Mouse (Mus musculus) embryonic facial prominence, embryonic 12.5 days (tissue): ENCODE measurements around the gene Gm45015. TPM values are rescaled to one million over a fixed set of nuclear protein-coding genes. Genes with fewer than 3 reads are reported as not detected.
"Not testable (repeated sequence)": the region's sequence is repeated elsewhere in the genome, so short reads cannot be mapped to it uniquely, and the experiment has no call there.

Source experiments
- ATAC-seq: fragments of 200-750 bp; cut with Nextera tagmentation; 2 replicates; pipeline ENCODE4 v1.8.0; 2017; ENCODE audit not compliant: insufficient number of reproducible peaks, insufficient read depth, low FRiP score, low TSS enrichment
- H3K27ac ChIP-seq: fragments of 300-500 bp; sonication (generic); 2 replicates; pipeline ENCODE4 v1.5.1; 2016; ENCODE audit warnings: mild to moderate bottlenecking
- H3K27me3 ChIP-seq: fragments of 300-500 bp; sonication (generic); 2 replicates; pipeline ENCODE4 v1.6.1; 2016; ENCODE audit warnings: mild to moderate bottlenecking, moderate library complexity
- H3K36me3 ChIP-seq: fragments of 300-500 bp; sonication (generic); 2 replicates; pipeline ENCODE4 v1.6.1; 2016; ENCODE audit warnings: mild to moderate bottlenecking
- H3K4me1 ChIP-seq: fragments of 300-500 bp; sonication (generic); 2 replicates; pipeline ENCODE4 v1.6.1; 2016
- H3K4me2 ChIP-seq: fragments of 300-500 bp; sonication (generic); replicated peaks from 2 replicates; pipeline ENCODE4 v1.6.1; 2016; ENCODE audit warnings: mild to moderate bottlenecking, moderate library complexity
- H3K4me3 ChIP-seq: fragments of 300-500 bp; sonication (generic); 2 replicates; pipeline ENCODE4 v1.5.1; 2016; ENCODE audit warnings: mild to moderate bottlenecking
- H3K9ac ChIP-seq: fragments of 300-500 bp; sonication (generic); 2 replicates; pipeline ENCODE4 v1.6.1; 2016; ENCODE audit warnings: mild to moderate bottlenecking, moderate library complexity
- H3K9me3 ChIP-seq: fragments of 300-500 bp; sonication (generic); 2 replicates; pipeline ENCODE4 v1.6.1; 2016; ENCODE audit warnings: mild to moderate bottlenecking, moderate library complexity
- WGBS: fragments of 180-500 bp; shearing (Covaris S2); methylation state at CpG from one replicate; pipeline ENCODE4 v1.1.7; 2016; 5-methylcytosine and 5-hydroxymethylcytosine counted together
- polyA plus RNA-seq: library from polyadenylated mRNA; unstranded; fragments of >200 nt; fragmentation: Nextera tagmentation; extraction: Ambion mirVana; gene quantifications from 2 replicates; pipeline ENCODE4 v1.2.1, GENCODE M21; 2016

Gene Gm45015
- polyA plus RNA-seq, 1 experiment from 2014 or later, result not detected

DNA sequence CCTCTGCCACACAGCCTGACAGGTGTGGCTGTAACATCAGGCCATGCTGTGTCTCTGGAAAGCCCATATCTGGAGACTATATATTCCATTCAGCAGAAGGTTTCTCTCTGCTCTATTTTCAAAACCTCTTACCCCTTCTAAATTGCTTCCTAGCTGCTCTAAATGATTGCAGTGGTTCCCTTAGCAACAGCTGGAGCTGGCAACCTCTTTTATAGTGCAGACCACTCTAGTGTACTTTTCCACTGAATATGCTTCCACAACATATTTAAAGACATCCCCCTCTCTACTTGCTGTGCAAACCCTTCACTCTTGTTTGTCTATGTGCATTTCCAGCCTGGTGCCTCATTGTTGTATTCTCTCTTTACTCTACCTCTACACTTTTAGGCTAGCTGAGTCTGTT lies 3.1 kb downstream of the Gm45015 start:
- H3K9me3 ChIP-seq, result no peaks in the 10 kb centered on the region
- no peak for ATAC-seq
- no peaks in the 10 kb centered on the region for H3K27me3 ChIP-seq
- H3K36me3 ChIP-seq, result no peaks in the 10 kb centered on the region
- no peak overlapping the region for H3K9ac ChIP-seq
- no peak overlapping the region for H3K4me2 ChIP-seq
- H3K4me1 ChIP-seq, result no peaks in the 10 kb centered on the region
- H3K27ac ChIP-seq, result no peak overlapping the region
- H3K4me3 ChIP-seq, result no peak overlapping the region

GRCm38 (mm10) chrX:73327215-73327614 lies 9.4 kb downstream of the Gm45015 start:
- H3K4me1 ChIP-seq, result no peaks in the 10 kb centered on the region
- H3K9ac ChIP-seq, result no peak overlapping the region
- H3K36me3 ChIP-seq, result no peaks in the 10 kb centered on the region
- no peaks in the 10 kb centered on the region for H3K9me3 ChIP-seq
- no peak overlapping the region for H3K4me3 ChIP-seq
- H3K4me2 ChIP-seq, result no peak overlapping the region
- no peak overlapping the region for H3K27ac ChIP-seq
- 79% methylated on average over 2 of the region's 2 CpGs for WGBS
- H3K27me3 ChIP-seq, result no peaks in the 10 kb centered on the region
- no peak for ATAC-seq

DNA sequence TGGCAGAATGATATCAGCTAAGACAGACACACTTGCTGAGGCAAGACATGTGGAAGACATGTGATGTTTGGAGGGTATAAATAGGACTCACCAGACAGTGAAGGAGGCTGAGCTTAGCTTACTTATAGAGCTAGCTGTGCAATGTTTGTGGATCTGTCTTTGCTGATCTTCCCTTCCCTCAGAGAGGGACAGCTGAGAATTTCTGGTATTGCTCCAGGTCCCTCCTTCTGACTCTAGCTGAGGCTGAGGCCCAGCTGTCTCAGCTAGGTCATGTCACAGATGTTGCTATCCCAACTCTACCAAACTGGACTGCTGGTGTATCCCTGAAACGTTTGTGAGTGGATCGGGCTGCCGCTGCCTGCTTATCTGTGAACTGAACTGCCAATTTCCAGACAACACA lies 15.6 kb downstream of the Gm45015 start:
- Histone ChIP-seq H3K4me1 (no peaks in the 10 kb centered on the region), H3K9me3 (no peaks in the 10 kb centered on the region), H3K36me3 (no peaks in the 10 kb centered on the region), H3K9ac (no peak overlapping the region), H3K27me3 (no peaks in the 10 kb centered on the region), H3K27ac (no peak overlapping the region), H3K4me3 (no peak overlapping the region), H3K4me2 (no peak overlapping the region)
- WGBS, result 59% methylated on average over 3 of the region's 3 CpGs
- ATAC-seq, result no peak

- Histone ChIP-seq H3K27me3 (no peaks in the 10 kb centered on the region), H3K36me3 (no peaks in the 10 kb centered on the region), H3K27ac (no peak overlapping the region), H3K9ac (no peak overlapping the region), H3K4me3 (no peak overlapping the region), H3K9me3 (no peaks in the 10 kb centered on the region), H3K4me1 (no peaks in the 10 kb centered on the region), H3K4me2 (no peak overlapping the region)
- WGBS, result 35% methylated on average over 3 of the region's 3 CpGs
- ATAC-seq, result no peak
Observed at GRCm38 (mm10) chrX:73312522-73312921, 24.1 kb downstream of the Gm45015 start.

- H3K36me3 ChIP-seq, H3K27me3 ChIP-seq, ATAC-seq, H3K4me1 ChIP-seq, H3K4me2 ChIP-seq, H3K27ac ChIP-seq, H3K9me3 ChIP-seq, H3K9ac ChIP-seq, H3K4me3 ChIP-seq: not testable (repeated sequence)
- 67% methylated on average over 5 of the region's 10 CpGs for WGBS
Observed at GRCm38 (mm10) chrX:73295745-73296144, 40.9 kb downstream of the Gm45015 start.

DNA sequence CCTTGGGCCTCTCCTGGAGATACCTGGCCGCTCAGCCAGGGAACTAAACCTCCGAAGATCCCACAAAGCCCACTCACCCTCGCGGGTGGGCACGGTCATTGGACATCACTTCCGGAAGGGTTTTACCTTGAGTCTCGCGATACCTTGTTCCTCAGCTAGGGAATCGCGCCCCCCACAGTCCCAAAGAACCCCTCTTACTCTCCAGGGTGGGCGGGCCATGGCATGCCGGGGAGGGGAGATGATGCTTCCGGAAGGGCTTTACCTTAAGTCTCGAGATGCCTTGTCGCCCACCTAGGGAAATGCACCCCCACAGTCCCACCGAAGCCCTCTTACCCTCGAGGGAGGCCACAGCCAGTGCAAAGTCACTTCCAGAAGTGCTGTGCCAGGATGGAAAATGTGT lies 43.8 kb downstream of the Gm45015 start, which contains the start of the genes Xlr5a and Xlr5c:
TSS of gene Xlr5a (minus strand) at position 101 of the 400 bp plus-strand sequence.
TSS of gene Xlr5c (minus strand) at position 101 of the 400 bp plus-strand sequence.
- WGBS, result 95% methylated on average over 13 of the region's 17 CpGs
- ATAC-seq, result not testable (repeated sequence)

More for the DNA sequence above, 43.8 kb downstream of the Gm45015 start, which contains the start of the genes Xlr5a and Xlr5c:
- not testable (repeated sequence) for H3K9me3 ChIP-seq, H3K4me3 ChIP-seq, H3K27ac ChIP-seq, H3K4me2 ChIP-seq, H3K9ac ChIP-seq, H3K27me3 ChIP-seq, H3K4me1 ChIP-seq, H3K36me3 ChIP-seq

Other genes with a start within 250 kb of the Gm45015 start
- gene Xlr3a, start 239.7 kb downstream of the Gm45015 start, polyA plus RNA-seq, result 1.9 and 3.6 TPM in 2 replicates
- gene Gm14685, start 219.8 kb downstream of the Gm45015 start, polyA plus RNA-seq, result 0.05 and 0.18 TPM in 2 replicates
- gene Xlr5b, start 188.0 kb downstream of the Gm45015 start, polyA plus RNA-seq, result not detected in 2 replicates
- not detected in 2 replicates for gene DXBay18, start 187.4 kb downstream of the Gm45015 start, polyA plus RNA-seq
- not detected in 2 replicates for gene Spin2d, start 159.9 kb downstream of the Gm45015 start, polyA plus RNA-seq
- 10.4 and 11.2 TPM in 2 replicates for gene Xlr3b, start 144.6 kb downstream of the Gm45015 start, polyA plus RNA-seq
- 0.64 and 0.69 TPM in 2 replicates for gene Xlr4b, start 122.5 kb downstream of the Gm45015 start, polyA plus RNA-seq
- 11.6 and 11.8 TPM in 2 replicates for gene F8a, start 108.5 kb downstream of the Gm45015 start, polyA plus RNA-seq
- gene Xlr4c, start 93.7 kb downstream of the Gm45015 start, polyA plus RNA-seq, result 0.47 TPM in 1 of 2 replicates, not detected in the other
- not detected in 2 replicates for gene Xlr3c, start 71.5 kb downstream of the Gm45015 start, polyA plus RNA-seq
- gene Xlr5a, start 43.9 kb downstream of the Gm45015 start, polyA plus RNA-seq, result not detected in 2 replicates
- not detected in 2 replicates for gene Xlr5c, start 43.9 kb downstream of the Gm45015 start, polyA plus RNA-seq
- 21.2 and 21.6 TPM in 2 replicates for gene Zfp275, start 5.8 kb upstream of the Gm45015 start, polyA plus RNA-seq
- not detected in 2 replicates for gene Gm18336, start 61.9 kb upstream of the Gm45015 start, polyA plus RNA-seq
- 0.19 and 0.29 TPM in 2 replicates for gene Zfp92, start 74.3 kb upstream of the Gm45015 start, polyA plus RNA-seq
- gene Trex2, start 98.5 kb upstream of the Gm45015 start, polyA plus RNA-seq, result not detected in 2 replicates
- gene Haus7, start 122.2 kb upstream of the Gm45015 start, polyA plus RNA-seq, result 81.1 and 85.4 TPM in 2 replicates
- 43.0 and 46.6 TPM in 2 replicates for gene Bgn, start 146.8 kb upstream of the Gm45015 start, polyA plus RNA-seq
- 0.69 and 0.73 TPM in 2 replicates for gene Atp2b3, start 166.2 kb upstream of the Gm45015 start, polyA plus RNA-seq